Mouse (Mus musculus): Measurements from ENCODE around the gene Csnk2b.

The Csnk2b gene

GRCm38 (mm10) chr17:35121871-35122303 is at the start of gene Csnk2b:
Gene Csnk2b (minus strand): TSS chr17:35122053.
- peak; percentile 83 for DNase-seq

- DNase-seq, result no peak
Observed at GRCm38 (mm10) chr17:35168541-35169207, 46.8 kb upstream of the Csnk2b start.

DNA sequence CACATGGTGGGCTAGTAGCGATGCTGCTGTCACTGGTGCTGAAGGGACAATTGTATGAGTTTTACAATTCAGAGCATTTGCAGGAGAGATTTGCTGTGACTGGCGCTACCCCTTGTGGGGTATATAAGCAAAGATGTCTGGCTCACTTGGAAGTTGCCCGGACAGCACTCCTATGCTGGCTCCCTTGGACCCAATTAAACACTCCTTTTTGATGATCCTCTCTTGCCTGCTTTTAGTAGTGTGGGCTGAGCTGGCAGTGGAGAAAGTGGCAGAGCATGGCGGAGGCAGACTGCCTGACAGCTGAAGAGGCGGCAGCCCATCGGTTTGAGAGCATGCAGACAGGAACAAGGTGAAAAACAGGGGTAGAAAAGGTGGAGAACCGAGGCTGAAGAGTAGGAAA is 45.9 kb upstream of the Csnk2b start:
- no peak for DNase-seq

GRCm38 (mm10) chr17:35166352-35167035 is 44.6 kb upstream of the Csnk2b start:
- DNase-seq, result peak; percentile 77

- no peak for DNase-seq
Observed at GRCm38 (mm10) chr17:35165451-35166155, 43.8 kb upstream of the Csnk2b start.

GRCm38 (mm10) chr17:35164568-35165450 is 43.0 kb upstream of the Csnk2b start, which contains the start of gene Prrc2a:
Gene Prrc2a (minus strand): TSS chr17:35164897.
- peak; percentile 100 for DNase-seq

DNA sequence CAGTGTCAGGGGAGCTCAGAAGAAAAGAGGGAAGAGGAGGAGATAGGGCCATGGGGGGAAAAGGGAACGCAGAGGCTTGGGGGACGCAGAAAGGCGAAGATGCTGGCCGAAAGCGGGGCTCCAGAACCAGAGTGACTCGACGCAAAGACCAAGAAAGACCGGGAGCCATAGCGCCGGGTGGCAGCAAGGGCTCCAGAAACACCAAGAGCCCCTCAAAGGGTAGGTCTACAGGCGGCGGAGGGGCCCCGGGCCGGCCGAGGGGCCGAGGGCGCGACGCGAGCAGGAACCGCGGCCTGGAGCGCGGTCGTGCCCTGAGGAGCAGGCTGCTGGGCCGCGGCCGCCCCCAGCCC is 42.3 kb upstream of the Csnk2b start:
- DNase-seq, result no peak

DNA sequence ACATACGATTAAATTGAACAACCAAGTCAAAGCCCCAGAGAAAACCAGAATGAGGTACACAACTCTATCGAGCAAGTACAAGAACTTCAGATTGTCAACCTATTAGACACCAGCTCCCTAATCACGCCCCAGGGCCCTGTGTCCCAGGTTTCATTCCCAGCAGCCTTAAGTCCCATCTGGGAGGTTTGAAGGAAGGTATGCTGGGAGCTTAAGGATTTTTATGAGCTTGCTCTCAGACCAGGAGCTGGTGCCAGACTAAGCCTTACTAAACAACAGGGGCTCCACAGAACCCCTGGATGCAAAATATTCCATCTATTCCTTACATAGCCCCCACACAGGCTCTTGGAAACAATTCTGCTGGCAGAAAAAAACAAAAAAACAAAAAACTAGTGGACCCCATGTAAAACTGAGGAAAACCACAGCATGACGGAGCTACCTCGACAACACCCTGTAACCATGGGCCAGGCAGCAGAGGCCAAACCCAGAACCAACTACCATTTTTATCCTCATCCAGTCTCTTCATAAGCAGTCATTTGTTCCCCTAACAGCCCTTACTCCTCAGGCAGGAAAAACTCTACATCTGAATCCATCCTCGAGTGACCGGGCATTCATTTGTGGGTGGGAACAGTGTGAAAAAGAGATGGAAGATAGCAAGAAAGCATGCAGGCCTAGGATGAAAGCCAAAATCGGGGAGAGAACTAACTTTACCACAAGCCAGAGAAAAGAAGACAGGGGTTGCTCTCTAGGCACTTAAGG is 41.7 kb upstream of the Csnk2b start:
- peak; percentile 52 for DNase-seq

- DNase-seq, result peak; percentile 60
Observed at GRCm38 (mm10) chr17:35162730-35163129, 40.9 kb upstream of the Csnk2b start.

DNA sequence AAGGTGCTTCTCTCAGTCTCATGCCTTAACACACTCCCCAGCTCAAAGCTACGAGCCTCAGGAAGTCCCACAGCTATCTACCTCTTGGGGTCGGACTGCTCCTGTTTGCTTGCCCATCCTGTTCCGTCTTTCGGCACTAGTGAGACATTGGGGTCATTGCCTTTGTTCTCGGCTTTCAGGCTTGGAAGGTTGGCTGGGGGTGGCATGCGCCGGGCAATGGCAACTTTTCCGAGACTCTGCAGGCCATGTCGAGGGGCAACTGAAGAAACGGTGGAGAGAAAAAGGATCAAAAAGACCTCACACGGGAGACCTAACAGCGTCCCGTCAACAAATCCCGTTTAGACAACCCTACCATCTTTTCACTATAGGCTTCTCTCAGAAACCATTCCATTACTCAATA is 40.3 kb upstream of the Csnk2b start:
- DNase-seq, result no peak

- DNase-seq, result no peak
Observed at GRCm38 (mm10) chr17:35161421-35161820, 39.6 kb upstream of the Csnk2b start.

DNA sequence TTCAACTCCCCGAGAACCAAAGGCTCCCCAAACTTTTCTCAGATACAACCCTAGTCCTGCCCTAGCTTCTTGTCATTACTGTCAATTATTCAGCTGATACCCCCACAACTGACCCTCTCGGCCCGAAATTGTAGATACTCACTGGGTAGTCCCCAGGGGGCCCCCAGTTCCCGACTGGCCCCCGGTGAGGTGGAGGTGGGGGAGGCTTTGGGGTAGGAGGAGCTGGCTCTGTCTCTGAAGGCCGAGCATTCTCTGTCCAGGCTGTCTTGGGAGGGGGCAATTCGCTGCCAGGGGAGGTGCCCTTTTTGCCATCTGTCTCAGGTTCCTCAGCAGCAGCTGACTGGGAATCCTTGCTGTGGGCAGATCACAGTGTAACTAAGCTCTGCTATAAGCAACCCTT is 37.8 kb upstream of the Csnk2b start:
- no peak for DNase-seq

DNA sequence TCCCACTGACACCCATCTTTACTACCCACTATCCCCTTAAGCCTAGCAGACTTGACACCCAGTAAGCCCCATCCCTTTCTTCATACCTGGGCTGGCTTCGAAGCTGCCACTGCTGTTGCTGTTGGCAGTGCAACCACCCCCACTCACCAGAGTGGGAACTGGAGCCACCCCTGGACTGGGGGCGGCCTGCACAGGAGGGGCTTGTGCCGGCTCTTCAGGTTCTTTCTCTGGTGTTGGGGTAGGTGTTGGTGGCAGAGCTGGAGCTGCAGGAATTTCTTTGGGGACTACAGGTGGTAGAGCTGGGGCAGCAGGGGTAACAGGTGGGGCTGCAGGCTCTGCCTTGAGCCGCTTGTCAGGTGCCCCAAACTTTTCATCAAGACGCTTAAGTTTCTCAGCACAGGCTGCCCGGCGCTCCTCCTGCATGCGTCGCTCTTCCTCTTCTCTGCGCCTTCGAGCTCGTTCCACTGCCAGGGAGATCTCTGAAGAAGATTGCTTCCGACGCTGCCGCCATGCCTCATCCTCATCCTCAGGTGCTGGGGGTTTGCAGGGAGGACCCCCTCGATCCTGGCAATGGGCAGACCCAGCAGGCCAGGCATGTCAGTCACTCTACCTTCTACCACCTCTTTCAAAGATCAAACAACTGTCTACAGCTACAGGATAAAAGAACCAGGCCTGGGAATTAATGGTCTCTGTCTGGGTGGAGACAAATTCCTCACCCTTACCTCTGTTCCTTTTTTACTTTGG is 37.2 kb upstream of the Csnk2b start:
- no peak for DNase-seq

GRCm38 (mm10) chr17:35157661-35158175 is 35.9 kb upstream of the Csnk2b start:
- no peak for DNase-seq

- peak; percentile 12 for DNase-seq
Observed at GRCm38 (mm10) chr17:35157254-35157653, 35.4 kb upstream of the Csnk2b start.

- no peak for DNase-seq
Observed at GRCm38 (mm10) chr17:35156461-35157200, 34.8 kb upstream of the Csnk2b start.

DNA sequence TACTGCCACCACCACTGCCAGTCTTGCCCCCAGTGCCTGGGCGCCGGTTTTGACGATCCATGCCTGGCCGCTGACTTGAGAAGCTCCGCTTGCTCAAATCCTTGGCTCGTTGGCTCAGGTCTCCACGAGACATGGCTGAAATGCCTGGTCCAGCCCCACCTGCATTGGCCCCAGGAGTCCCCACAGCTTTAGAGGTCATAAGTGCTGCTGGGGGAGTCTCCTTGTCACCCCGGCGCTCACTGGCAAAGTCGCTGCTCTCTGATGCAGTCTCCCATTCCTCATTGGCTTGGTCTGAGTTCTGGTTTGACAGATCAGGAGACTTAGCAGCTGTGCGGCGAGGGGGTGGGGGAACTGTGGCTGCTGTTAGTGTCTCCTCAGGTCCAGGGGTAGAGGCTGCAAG is 33.6 kb upstream of the Csnk2b start:
- DNase-seq, result no peak

DNA sequence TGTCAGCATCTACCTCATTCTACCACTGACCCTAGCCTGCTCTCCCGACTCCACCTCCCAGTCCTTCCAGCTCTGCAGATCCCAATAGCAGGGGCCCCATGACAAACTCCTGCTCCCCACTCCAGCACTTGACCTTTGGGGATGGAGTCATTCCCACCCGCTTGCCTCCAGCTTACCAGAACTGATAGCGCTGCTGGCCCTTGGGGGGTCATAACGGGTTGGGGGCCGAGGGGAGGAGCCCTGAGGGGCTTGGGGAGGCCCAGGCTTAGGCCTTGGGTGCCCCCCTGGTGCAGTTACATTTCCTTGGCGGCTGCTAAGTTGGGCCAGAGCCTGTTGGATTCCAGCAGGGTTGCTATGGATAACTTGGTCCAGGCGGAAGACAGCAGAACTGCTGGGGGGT is 32.8 kb upstream of the Csnk2b start:
- no peak for DNase-seq

- DNase-seq, result no peak
Observed at GRCm38 (mm10) chr17:35153931-35154330, 32.1 kb upstream of the Csnk2b start.

DNA sequence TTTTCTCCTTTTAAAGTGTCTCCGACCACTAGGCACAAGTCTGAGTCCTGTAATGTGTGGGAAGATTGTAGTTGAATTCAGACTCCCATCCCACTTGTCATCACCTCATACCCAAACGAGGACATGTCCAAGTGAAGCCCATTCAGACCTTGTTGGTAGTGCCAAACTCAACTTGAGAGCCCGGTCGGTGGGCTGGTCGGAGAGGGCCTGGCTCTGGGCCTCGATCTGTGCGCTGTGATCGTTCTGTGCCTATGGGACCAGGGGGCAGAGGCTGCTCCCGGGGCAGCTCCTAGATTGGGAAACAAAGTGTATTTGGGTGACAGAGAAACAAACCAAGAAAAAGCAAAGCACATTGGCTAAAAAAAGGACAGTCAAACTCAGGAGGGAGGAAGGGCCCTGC is 31.2 kb upstream of the Csnk2b start:
- no peak for DNase-seq

All from cerebellum, adult 11-12 months (tissue).